Mouse (Mus musculus) hindbrain, postnatal 0 days (tissue): Measurements from ENCODE around the gene Fbxl19. TPM values are rescaled to one million over a fixed set of nuclear protein-coding genes. Genes with fewer than 3 reads are reported as not detected.
A peak's percentile ranks its signal among the peaks of the same experiment; 100 is the strongest.
"Not testable (repeated sequence)": the region's sequence is repeated elsewhere in the genome, so short reads cannot be mapped to it uniquely, and the experiment has no call there.

ENCODE experiments used
- ATAC-seq: fragments of 200-750 bp; cut with Nextera tagmentation; 2 replicates; pipeline ENCODE4 v1.8.0; 2017; ENCODE audit warnings: mild to moderate bottlenecking, moderate TSS enrichment, moderate library complexity
- DNase-seq: peaks from one replicate; pipeline ENCODE4 v3.0.0-alpha.2; 2015; ENCODE audit warnings: low spot score
- H3K27ac ChIP-seq: fragments of 300-500 bp; sonication (generic); 2 replicates; pipeline ENCODE4 v1.5.1; 2014; ENCODE audit warnings: mild to moderate bottlenecking
- H3K27me3 ChIP-seq: fragments of 300-500 bp; sonication (generic); 2 replicates; pipeline ENCODE4 v1.6.1; 2014; ENCODE audit warnings: low read length, mixed read lengths; ENCODE audit not compliant: insufficient read depth
- H3K36me3 ChIP-seq: fragments of 300-500 bp; sonication (generic); 2 replicates; pipeline ENCODE4 v1.6.1; 2014; ENCODE audit warnings: low read length, mixed read lengths; ENCODE audit not compliant: insufficient read depth
- H3K4me1 ChIP-seq: fragments of 300-500 bp; sonication (generic); 2 replicates; pipeline ENCODE4 v1.6.1; 2014; ENCODE audit warnings: antibody characterized with exemption, low read length, mixed read lengths; ENCODE audit not compliant: insufficient read depth
- H3K4me2 ChIP-seq: fragments of 300-500 bp; sonication (generic); 2 replicates; pipeline ENCODE4 v1.6.1; 2014; ENCODE audit warnings: low read depth, mild to moderate bottlenecking, low read length, moderate library complexity, mixed read lengths
- H3K4me3 ChIP-seq: fragments of 300-500 bp; sonication (generic); 2 replicates; pipeline ENCODE4 v1.5.1; 2014; ENCODE audit warnings: low read length
- H3K9ac ChIP-seq: fragments of 300-500 bp; sonication (generic); replicated peaks from 2 replicates; pipeline ENCODE4 v1.6.1; 2014; ENCODE audit warnings: mild to moderate bottlenecking, low read length, moderate library complexity, mixed read lengths
- H3K9me3 ChIP-seq: fragments of 300-500 bp; sonication (generic); 2 replicates; pipeline ENCODE4 v1.6.1; 2016; ENCODE audit warnings: low read length, mixed read lengths
- CTCF ChIP-seq: IDR thresholded peaks from 2 replicates; pipeline ENCODE4 v1.5.1; 2016; ENCODE audit warnings: antibody characterized with exemption, control low read depth, low read depth
- WGBS: fragments of 180-500 bp; shearing (Covaris S2); extraction: QIAGEN DNeasy Blood & Tissue Kit; methylation state at CpG from one replicate; pipeline ENCODE4 v1.1.7; 2014; 5-methylcytosine and 5-hydroxymethylcytosine counted together
- polyA plus RNA-seq: library from polyadenylated mRNA; unstranded; fragments of >200 nt; fragmentation: Nextera tagmentation; extraction: Ambion mirVana; gene quantifications from 2 replicates; pipeline ENCODE4 v1.2.1, GENCODE M21; 2015
- total RNA-seq: library from RNA; depleted of rRNA; stranded (reverse); fragments of >200 nt; gene quantifications from 2 replicates; pipeline ENCODE4 v1.2.3, GENCODE M21; 2014

Gene Fbxl19
- total and polyA plus RNA-seq, 2 experiments from 2014 or later: 7.0 to 192 TPM

- 80% methylated on average over 3 of the region's 3 CpGs for WGBS
- no peak for TF ChIP-seq CTCF
- Histone ChIP-seq H3K4me3 (no peak overlapping the region), H3K27me3 (no peaks in the 10 kb centered on the region), H3K9ac (no peak overlapping the region), H3K9me3 (no peaks in the 10 kb centered on the region), H3K4me2 (no peak overlapping the region), H3K27ac (no peak overlapping the region), H3K36me3 (peaks cover 10% of the 10 kb centered on the region; the same call in 1 of the 2 replicates), H3K4me1 (peaks cover 6% of the 10 kb centered on the region)
- ATAC-seq (no peak), DNase-seq (no peak)
These were observed 27.7 kb downstream of the Fbxl19 start for GRCm38 (mm10) chr7:127772080-127772479.

- no peak for ATAC-seq
- no peaks in the 10 kb centered on the region for H3K27me3 ChIP-seq
- no peak overlapping the region for H3K27ac ChIP-seq
- no peak overlapping the region for H3K4me2 ChIP-seq
- H3K9ac ChIP-seq: no peak overlapping the region
- peaks cover 6% of the 10 kb centered on the region for H3K4me1 ChIP-seq
- no peak overlapping the region for H3K4me3 ChIP-seq
- 90% methylated on average over 1 of the region's 1 CpGs for WGBS
- H3K9me3 ChIP-seq: no peaks in the 10 kb centered on the region
- TF ChIP-seq CTCF: no peak
- DNase-seq: no peak
- H3K36me3 ChIP-seq: peaks cover 5% of the 10 kb centered on the region; the same call in 1 of the 2 replicates
These were observed 28.2 kb downstream of the Fbxl19 start for GRCm38 (mm10) chr7:127772557-127772956.

DNA sequence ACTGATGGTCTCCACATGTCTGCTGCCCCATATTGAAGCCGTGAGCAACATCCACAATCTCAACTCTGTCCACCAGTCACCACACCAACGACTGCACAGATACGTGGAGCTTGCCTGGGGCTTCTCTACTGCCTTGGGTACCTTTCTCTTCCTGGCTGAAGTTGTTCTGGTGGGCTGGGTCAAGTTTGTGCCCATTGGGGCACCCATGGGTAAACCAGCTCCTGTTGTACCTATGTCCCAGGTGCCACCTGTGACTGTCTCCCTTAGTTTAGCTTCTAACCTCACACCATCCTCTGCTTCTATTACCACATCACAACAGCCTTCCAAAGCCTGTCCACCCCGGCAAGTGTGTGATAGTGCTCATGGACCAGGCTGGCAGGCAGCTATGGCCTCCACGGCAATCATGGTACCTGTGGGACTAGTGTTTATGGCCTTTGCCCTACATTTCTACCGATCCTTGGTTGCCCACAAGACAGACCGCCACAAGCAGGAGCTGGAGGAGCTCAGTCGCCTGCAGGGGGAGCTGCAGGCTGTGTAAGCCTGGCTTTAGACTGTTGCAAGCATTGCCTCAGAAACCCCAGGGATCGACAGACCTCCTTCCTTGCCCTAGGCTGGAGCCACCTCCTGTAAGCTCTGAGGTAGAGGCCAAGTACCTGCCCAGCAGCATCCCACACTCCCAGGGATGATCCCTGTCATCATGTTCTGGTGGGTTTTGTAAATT lies 29.5 kb downstream of the Fbxl19 start:
- Histone ChIP-seq H3K9me3 (no peaks in the 10 kb centered on the region), H3K36me3 (peaks cover 2% of the 10 kb centered on the region; the same call in 1 of the 2 replicates), H3K4me1 (peaks cover 9% of the 10 kb centered on the region; the same call in 1 of the 2 replicates), H3K4me3 (no peak overlapping the region), H3K27ac (no peak overlapping the region), H3K4me2 (no peak overlapping the region), H3K9ac (no peak overlapping the region), H3K27me3 (no peaks in the 10 kb centered on the region)
- DNase-seq (peak; percentile 81), ATAC-seq (no peak)
- 38% methylated on average over 9 of the region's 9 CpGs for WGBS
- TF ChIP-seq CTCF: peak; percentile 80

DNA sequence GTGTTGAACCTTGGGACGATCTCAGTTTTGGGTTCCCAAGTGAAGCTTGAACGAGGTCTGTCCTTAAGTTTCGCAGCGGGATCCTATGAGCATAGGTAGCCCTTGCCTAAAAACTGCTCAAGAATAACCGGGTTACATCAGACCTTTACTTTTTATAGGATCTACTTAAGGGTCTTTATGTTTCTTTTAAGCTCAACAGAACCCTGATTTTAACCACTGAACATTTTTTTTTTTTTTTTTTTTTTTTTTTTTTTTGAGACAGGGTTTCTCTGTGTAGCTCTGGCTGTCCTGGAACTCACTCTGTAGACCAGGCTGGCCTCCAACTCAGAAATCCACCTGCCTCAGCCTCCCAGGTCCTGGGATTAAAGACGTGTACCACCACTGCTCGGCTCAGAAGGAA lies 31.5 kb downstream of the Fbxl19 start:
- H3K4me1 ChIP-seq, H3K9me3 ChIP-seq, H3K27me3 ChIP-seq, DNase-seq, ATAC-seq: not testable (repeated sequence)
- Histone ChIP-seq H3K4me2 (peak overlapping the region; percentile 76), H3K36me3 (peaks cover 14% of the 10 kb centered on the region), H3K9ac (peak overlapping the region; percentile 84; the same call in 1 of the 2 replicates), H3K27ac (peak overlapping the region; percentile 88), H3K4me3 (peak overlapping the region; percentile 68)
- WGBS: 71% methylated on average over 7 of the region's 7 CpGs

DNA sequence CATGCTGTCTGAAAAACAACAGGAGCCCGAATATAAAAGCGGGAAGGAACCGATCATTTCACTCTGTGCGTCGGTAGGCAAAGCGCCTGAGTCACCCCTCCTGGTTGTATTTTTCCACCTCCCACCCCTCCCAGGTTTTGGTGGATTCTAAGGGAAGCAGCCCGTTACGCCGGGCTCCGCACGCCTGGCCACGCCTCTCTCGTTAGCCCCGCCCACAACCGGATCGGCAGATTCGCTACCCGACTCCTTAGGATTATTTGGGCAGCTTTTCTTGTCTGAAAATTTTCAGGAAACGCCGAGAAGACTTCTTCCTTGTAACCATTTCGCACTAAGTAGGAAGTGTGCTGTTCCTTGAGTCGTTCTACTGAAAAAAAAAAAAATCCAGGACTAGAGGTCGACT lies 32.1 kb downstream of the Fbxl19 start, which contains the start of gene Setd1a:
Gene Setd1a (plus strand): TSS at position 245 of the 400 bp plus-strand sequence.
- no peak for TF ChIP-seq CTCF
- WGBS: under 1% methylated on average over 23 of the region's 23 CpGs

GRCm38 (mm10) chr7:127776878-127777473 lies 32.6 kb downstream of the Fbxl19 start:
- Histone ChIP-seq H3K4me3 (peak overlapping the region; percentile 68), H3K4me2 (peak overlapping the region; percentile 76), H3K27me3 (no peaks in the 10 kb centered on the region), H3K9me3 (no peaks in the 10 kb centered on the region), H3K4me1 (0 out of 2 replicates have a peak, but pooled peaks cover 3% of the 10 kb centered on the region), H3K27ac (peak overlapping the region; percentile 88), H3K36me3 (peaks cover 24% of the 10 kb centered on the region), H3K9ac (peak overlapping the region; percentile 84)
- no peak for TF ChIP-seq CTCF
- ATAC-seq: peak; percentile 93
- WGBS: 1% methylated on average over 49 of the region's 70 CpGs
- peak; percentile 98 for DNase-seq

More for the DNA sequence above, 32.1 kb downstream of the Fbxl19 start, which contains the start of gene Setd1a:
- Histone ChIP-seq H3K27me3 (no peaks in the 10 kb centered on the region), H3K27ac (peak within 1 kb of the TSS; percentile 88), H3K4me1 (0 out of 2 replicates have a peak, but pooled peaks cover 3% of the 10 kb centered on the region), H3K36me3 (peaks cover 19% of the 10 kb centered on the region), H3K9ac (peak within 1 kb of the TSS; percentile 84), H3K4me2 (peak within 1 kb of the TSS; percentile 76), H3K9me3 (no peaks in the 10 kb centered on the region), H3K4me3 (peak within 1 kb of the TSS; percentile 68)
- DNase-seq (peak; percentile 93), ATAC-seq (peak; percentile 73)
